Mouse (Mus musculus): ENCODE results near the gene Kcnq5. TPM values are rescaled to one million over a fixed set of nuclear protein-coding genes. Genes with fewer than 3 reads are reported as not detected.
A peak's percentile ranks its signal among the peaks of the same experiment; 100 is the strongest.

Kcnq5 gene
- polyA plus RNA-seq, 1 experiment from 2014 or later, result 5.3 TPM

- no peak for ATAC-seq (replicated peaks; ENCODE audit: insufficient number of reproducible peaks, low FRiP score, low TSS enrichment)
- Histone ChIP-seq H3K27ac (ENCODE audit: low read depth, low read length) (no peak overlapping the region), H3K9me3 (replicated peaks; ENCODE audit: control insufficient read depth, low read length) (no peaks in the 10 kb centered on the region), H3K36me3 (ENCODE audit: control insufficient read depth, insufficient read depth, low read length) (no peaks in the 10 kb centered on the region), H3K4me1 (ENCODE audit: control insufficient read depth, insufficient read depth, low read length) (no peaks in the 10 kb centered on the region), H3K9ac (ENCODE audit: low read depth, low read length) (no peak overlapping the region), H3K4me3 (ENCODE audit: low read depth, low read length) (no peak overlapping the region), H3K4me2 (no peak overlapping the region), H3K27me3 (ENCODE audit: control insufficient read depth, insufficient read depth, low read length) (no peaks in the 10 kb centered on the region)
- 80% methylated on average over 10 of the region's 10 CpGs for WGBS (ENCODE audit: insufficient replicate concordance)
Measured at GRCm38 (mm10) chr1:21521995-21522394, 439.7 kb downstream of the Kcnq5 start.

GRCm38 (mm10) chr1:21521475-21521874, 440.3 kb downstream of the Kcnq5 start:
- H3K27ac ChIP-seq (ENCODE audit: low read depth, low read length), result no peak overlapping the region
- H3K4me3 ChIP-seq (ENCODE audit: low read depth, low read length), result no peak overlapping the region
- H3K27me3 ChIP-seq (ENCODE audit: control insufficient read depth, insufficient read depth, low read length), result no peaks in the 10 kb centered on the region
- H3K4me1 ChIP-seq (ENCODE audit: control insufficient read depth, insufficient read depth, low read length), result no peaks in the 10 kb centered on the region
- H3K4me2 ChIP-seq, result no peak overlapping the region
- H3K9ac ChIP-seq (ENCODE audit: low read depth, low read length), result no peak overlapping the region
- no peak for ATAC-seq (replicated peaks; ENCODE audit: insufficient number of reproducible peaks, low FRiP score, low TSS enrichment)
- WGBS (ENCODE audit: insufficient replicate concordance), result 86% methylated on average over 8 of the region's 8 CpGs
- H3K36me3 ChIP-seq (ENCODE audit: control insufficient read depth, insufficient read depth, low read length), result no peaks in the 10 kb centered on the region
- no peaks in the 10 kb centered on the region for H3K9me3 ChIP-seq (replicated peaks; ENCODE audit: control insufficient read depth, low read length)

GRCm38 (mm10) chr1:21520116-21520645, 441.6 kb downstream of the Kcnq5 start:
- no peak overlapping the region for H3K9ac ChIP-seq (ENCODE audit: low read depth, low read length)
- ATAC-seq (replicated peaks; ENCODE audit: insufficient number of reproducible peaks, low FRiP score, low TSS enrichment), result no peak
- 81% methylated on average over 10 of the region's 10 CpGs for WGBS (ENCODE audit: insufficient replicate concordance)
- no peaks in the 10 kb centered on the region for H3K36me3 ChIP-seq (ENCODE audit: control insufficient read depth, insufficient read depth, low read length)
- no peak overlapping the region for H3K4me2 ChIP-seq
- H3K27me3 ChIP-seq (ENCODE audit: control insufficient read depth, insufficient read depth, low read length), result no peaks in the 10 kb centered on the region
- no peaks in the 10 kb centered on the region for H3K4me1 ChIP-seq (ENCODE audit: control insufficient read depth, insufficient read depth, low read length)
- no peak overlapping the region for H3K27ac ChIP-seq (ENCODE audit: low read depth, low read length)
- H3K4me3 ChIP-seq (ENCODE audit: low read depth, low read length), result no peak overlapping the region
- H3K9me3 ChIP-seq (replicated peaks; ENCODE audit: control insufficient read depth, low read length), result no peaks in the 10 kb centered on the region

- Histone ChIP-seq H3K4me2 (no peak overlapping the region), H3K9ac (ENCODE audit: low read depth, low read length) (no peak overlapping the region), H3K27ac (ENCODE audit: low read depth, low read length) (no peak overlapping the region), H3K36me3 (ENCODE audit: control insufficient read depth, insufficient read depth, low read length) (no peaks in the 10 kb centered on the region), H3K4me1 (ENCODE audit: control insufficient read depth, insufficient read depth, low read length) (no peaks in the 10 kb centered on the region), H3K4me3 (ENCODE audit: low read depth, low read length) (no peak overlapping the region), H3K27me3 (ENCODE audit: control insufficient read depth, insufficient read depth, low read length) (no peaks in the 10 kb centered on the region), H3K9me3 (replicated peaks; ENCODE audit: control insufficient read depth, low read length) (no peaks in the 10 kb centered on the region)
- WGBS (ENCODE audit: insufficient replicate concordance), result 71% methylated on average over 7 of the region's 7 CpGs
- ATAC-seq (replicated peaks; ENCODE audit: insufficient number of reproducible peaks, low FRiP score, low TSS enrichment), result no peak
Measured at GRCm38 (mm10) chr1:21506665-21507064, 455.1 kb downstream of the Kcnq5 start.

- H3K4me3 ChIP-seq (ENCODE audit: low read depth, low read length), result no peak overlapping the region
- no peaks in the 10 kb centered on the region for H3K27me3 ChIP-seq (ENCODE audit: control insufficient read depth, insufficient read depth, low read length)
- no peak for ATAC-seq (replicated peaks; ENCODE audit: insufficient number of reproducible peaks, low FRiP score, low TSS enrichment)
- H3K27ac ChIP-seq (ENCODE audit: low read depth, low read length), result no peak overlapping the region
- H3K36me3 ChIP-seq (ENCODE audit: control insufficient read depth, insufficient read depth, low read length), result no peaks in the 10 kb centered on the region
- H3K4me2 ChIP-seq, result peak overlapping the region; percentile 19; the same call in 1 of the 2 replicates
- H3K4me1 ChIP-seq (ENCODE audit: control insufficient read depth, insufficient read depth, low read length), result no peaks in the 10 kb centered on the region
- 54% methylated on average over 10 of the region's 10 CpGs for WGBS (ENCODE audit: insufficient replicate concordance)
- H3K9me3 ChIP-seq (replicated peaks; ENCODE audit: control insufficient read depth, low read length), result no peaks in the 10 kb centered on the region
- no peak overlapping the region for H3K9ac ChIP-seq (ENCODE audit: low read depth, low read length)
Measured at GRCm38 (mm10) chr1:21499815-21500534, 461.8 kb downstream of the Kcnq5 start.

- WGBS (ENCODE audit: insufficient replicate concordance), result 88% methylated on average over 3 of the region's 3 CpGs
- no peak for ATAC-seq (replicated peaks; ENCODE audit: insufficient number of reproducible peaks, low FRiP score, low TSS enrichment)
- Histone ChIP-seq H3K9me3 (replicated peaks; ENCODE audit: control insufficient read depth, low read length) (no peaks in the 10 kb centered on the region), H3K9ac (ENCODE audit: low read depth, low read length) (no peak overlapping the region), H3K27me3 (ENCODE audit: control insufficient read depth, insufficient read depth, low read length) (no peaks in the 10 kb centered on the region), H3K27ac (ENCODE audit: low read depth, low read length) (no peak overlapping the region), H3K4me2 (no peak overlapping the region), H3K4me3 (ENCODE audit: low read depth, low read length) (no peak overlapping the region), H3K36me3 (ENCODE audit: control insufficient read depth, insufficient read depth, low read length) (no peaks in the 10 kb centered on the region), H3K4me1 (ENCODE audit: control insufficient read depth, insufficient read depth, low read length) (no peaks in the 10 kb centered on the region)
Measured at GRCm38 (mm10) chr1:21496307-21496706, 465.4 kb downstream of the Kcnq5 start.

GRCm38 (mm10) chr1:21488645-21489044, 473.1 kb downstream of the Kcnq5 start:
- Histone ChIP-seq H3K9ac (ENCODE audit: low read depth, low read length) (no peak overlapping the region), H3K4me3 (ENCODE audit: low read depth, low read length) (no peak overlapping the region), H3K36me3 (ENCODE audit: control insufficient read depth, insufficient read depth, low read length) (no peaks in the 10 kb centered on the region), H3K27me3 (ENCODE audit: control insufficient read depth, insufficient read depth, low read length) (no peaks in the 10 kb centered on the region), H3K9me3 (replicated peaks; ENCODE audit: control insufficient read depth, low read length) (no peaks in the 10 kb centered on the region), H3K4me2 (no peak overlapping the region), H3K4me1 (ENCODE audit: control insufficient read depth, insufficient read depth, low read length) (no peaks in the 10 kb centered on the region), H3K27ac (ENCODE audit: low read depth, low read length) (no peak overlapping the region)
- 91% methylated on average over 3 of the region's 3 CpGs for WGBS (ENCODE audit: insufficient replicate concordance)
- ATAC-seq (replicated peaks; ENCODE audit: insufficient number of reproducible peaks, low FRiP score, low TSS enrichment), result no peak

- 53% methylated on average over 5 of the region's 5 CpGs for WGBS (ENCODE audit: insufficient replicate concordance)
- Histone ChIP-seq H3K27ac (ENCODE audit: low read depth, low read length) (no peak overlapping the region), H3K9me3 (replicated peaks; ENCODE audit: control insufficient read depth, low read length) (no peaks in the 10 kb centered on the region), H3K4me1 (ENCODE audit: control insufficient read depth, insufficient read depth, low read length) (no peaks in the 10 kb centered on the region), H3K27me3 (ENCODE audit: control insufficient read depth, insufficient read depth, low read length) (no peaks in the 10 kb centered on the region), H3K4me3 (ENCODE audit: low read depth, low read length) (no peak overlapping the region), H3K4me2 (no peak overlapping the region), H3K36me3 (ENCODE audit: control insufficient read depth, insufficient read depth, low read length) (no peaks in the 10 kb centered on the region), H3K9ac (ENCODE audit: low read depth, low read length) (no peak overlapping the region)
- no peak for ATAC-seq (replicated peaks; ENCODE audit: insufficient number of reproducible peaks, low FRiP score, low TSS enrichment)
Measured at GRCm38 (mm10) chr1:21486266-21486665, 475.5 kb downstream of the Kcnq5 start.

GRCm38 (mm10) chr1:21469311-21469710, 492.4 kb downstream of the Kcnq5 start:
- Histone ChIP-seq H3K9me3 (replicated peaks; ENCODE audit: control insufficient read depth, low read length) (no peaks in the 10 kb centered on the region), H3K4me3 (ENCODE audit: low read depth, low read length) (no peak overlapping the region), H3K4me2 (no peak overlapping the region), H3K9ac (ENCODE audit: low read depth, low read length) (no peak overlapping the region), H3K27ac (ENCODE audit: low read depth, low read length) (no peak overlapping the region), H3K27me3 (ENCODE audit: control insufficient read depth, insufficient read depth, low read length) (no peaks in the 10 kb centered on the region), H3K4me1 (ENCODE audit: control insufficient read depth, insufficient read depth, low read length) (no peaks in the 10 kb centered on the region), H3K36me3 (ENCODE audit: control insufficient read depth, insufficient read depth, low read length) (no peaks in the 10 kb centered on the region)
- WGBS (ENCODE audit: insufficient replicate concordance), result 83% methylated on average over 6 of the region's 6 CpGs
- no peak for ATAC-seq (replicated peaks; ENCODE audit: insufficient number of reproducible peaks, low FRiP score, low TSS enrichment)
